Mouse (Mus musculus): ENCODE measurements around the gene Spag5. TPM values are rescaled to one million over a fixed set of nuclear protein-coding genes. Genes with fewer than 3 reads are reported as not detected.

Spag5 gene
- total and polyA plus RNA-seq, 2 experiments from 2014 or later = 2.2 to 3.6 TPM

DNA sequence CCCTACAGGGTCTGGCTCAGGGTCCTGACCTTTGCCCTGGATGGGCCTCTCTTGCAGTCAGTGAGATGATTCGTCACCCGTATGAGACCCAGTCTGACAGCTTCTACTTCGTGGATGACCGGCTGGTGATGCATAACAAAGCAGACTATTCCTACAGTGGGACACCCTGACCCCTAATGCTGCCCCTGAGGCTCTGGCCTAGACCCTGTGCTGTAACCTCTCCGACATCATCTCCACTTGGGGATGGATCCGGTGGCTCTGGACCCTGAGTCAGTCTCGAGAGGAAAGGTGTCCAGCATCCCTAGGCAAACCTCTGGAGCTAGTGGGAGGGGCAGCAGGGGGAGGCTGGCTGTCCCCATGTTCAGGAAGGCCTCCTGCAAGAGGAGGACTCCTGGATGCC is 47.1 kb downstream of the Spag5 start:
- Histone ChIP-seq H3K27me3 (ENCODE audit: insufficient read depth, low read length) (no peaks in the 10 kb centered on the region), H3K36me3 (ENCODE audit: insufficient read depth, low read length) (peaks cover 21% of the 10 kb centered on the region; the same call in 1 of the 2 replicates), H3K4me1 (ENCODE audit: insufficient read depth, low read length) (peaks cover 16% of the 10 kb centered on the region; the same call in 1 of the 2 replicates), H3K4me2 (ENCODE audit: low read depth, low read length, poor library complexity, severe bottlenecking) (no peak overlapping the region), H3K9ac (replicated peaks; ENCODE audit: low read length, poor library complexity, severe bottlenecking) (no peak overlapping the region), H3K9me3 (ENCODE audit: low read length) (no peaks in the 10 kb centered on the region), H3K27ac (ENCODE audit: low read depth, low read length) (no peak overlapping the region), H3K4me3 (ENCODE audit: low read depth, low read length) (no peak overlapping the region)
- WGBS = 65% methylated on average over 7 of the region's 7 CpGs
- no peak for ATAC-seq (ENCODE audit: low FRiP score)
- no peak for TF ChIP-seq CTCF (IDR thresholded peaks at IDR 0.05)
- no peak for DNase-seq (ENCODE audit: low spot score)

DNA sequence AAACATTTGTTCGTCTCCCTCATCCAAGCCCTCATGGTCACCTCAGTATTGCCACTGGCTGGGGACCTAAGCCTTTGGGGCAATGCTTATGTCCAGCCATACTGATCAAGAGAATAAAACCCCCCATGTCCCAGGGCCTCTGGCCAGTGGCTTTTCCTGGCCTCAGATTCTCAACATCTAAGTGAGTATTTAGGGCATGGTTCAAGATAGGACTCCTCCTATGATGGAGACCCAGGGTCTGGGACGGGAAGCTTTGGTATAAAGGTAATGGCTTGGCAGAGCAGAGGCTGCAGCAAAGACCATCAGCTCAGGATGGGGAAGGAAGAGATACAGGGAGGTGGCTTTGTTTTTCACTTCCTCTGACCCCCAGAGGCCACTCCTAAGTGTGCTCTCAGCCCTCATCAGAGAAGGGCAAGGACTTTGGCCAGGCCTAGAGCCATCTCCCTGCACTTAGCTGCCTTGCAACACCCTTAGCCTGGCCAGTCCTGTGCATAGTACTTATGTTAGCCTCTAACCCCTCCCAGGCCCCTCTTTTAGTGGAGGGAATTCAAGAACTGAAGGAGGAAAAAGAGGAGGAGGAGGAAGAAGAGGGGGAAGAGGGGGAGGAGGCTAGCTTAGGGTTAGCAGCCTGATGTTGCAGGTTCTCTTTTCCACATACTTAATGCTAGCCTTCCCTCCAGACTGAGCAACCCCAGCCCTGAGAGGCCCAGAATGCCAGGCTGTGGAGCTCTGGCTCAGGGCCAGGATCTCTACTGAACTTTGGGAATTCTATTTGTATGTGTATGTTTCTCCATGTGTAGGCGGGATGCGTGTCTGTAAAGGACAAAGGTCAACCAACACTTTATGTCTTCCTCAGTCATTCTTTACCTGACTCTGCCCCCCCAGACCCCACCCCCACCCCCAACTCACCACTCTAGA is 48.4 kb downstream of the Spag5 start:
- Histone ChIP-seq H3K4me1 (ENCODE audit: insufficient read depth, low read length) (peaks cover 15% of the 10 kb centered on the region; the same call in 1 of the 2 replicates), H3K4me3 (ENCODE audit: low read depth, low read length) (no peak overlapping the region), H3K4me2 (ENCODE audit: low read depth, low read length, poor library complexity, severe bottlenecking) (no peak overlapping the region), H3K36me3 (ENCODE audit: insufficient read depth, low read length) (peaks cover 21% of the 10 kb centered on the region; the same call in 1 of the 2 replicates), H3K27ac (ENCODE audit: low read depth, low read length) (no peak overlapping the region), H3K9ac (replicated peaks; ENCODE audit: low read length, poor library complexity, severe bottlenecking) (no peak overlapping the region), H3K27me3 (ENCODE audit: insufficient read depth, low read length) (no peaks in the 10 kb centered on the region), H3K9me3 (ENCODE audit: low read length) (no peaks in the 10 kb centered on the region)
- no peak for DNase-seq (ENCODE audit: low spot score)
- WGBS = 89% methylated on average over 4 of the region's 4 CpGs
- no peak for ATAC-seq (ENCODE audit: low FRiP score)
- no peak for TF ChIP-seq CTCF (IDR thresholded peaks at IDR 0.05)

DNA sequence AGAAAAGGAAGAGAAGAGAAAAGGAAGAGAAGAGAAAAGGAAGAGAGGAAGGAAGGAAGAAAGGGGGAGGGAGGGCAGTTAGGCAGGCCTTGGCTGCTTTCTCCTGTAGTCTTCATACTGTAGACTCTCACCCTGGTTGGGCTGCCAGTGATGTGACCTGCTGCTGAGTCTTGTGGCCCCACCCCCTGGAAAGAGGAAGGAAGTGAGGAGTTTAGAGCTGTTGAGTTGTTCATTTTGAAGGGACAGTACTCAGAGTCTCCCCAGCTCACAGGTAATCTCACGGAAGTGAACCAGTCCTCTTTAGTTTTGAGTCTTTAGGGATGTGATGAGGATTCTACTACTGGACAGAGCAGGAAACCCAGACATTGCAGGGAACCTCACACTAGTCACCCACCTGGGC is 51.8 kb downstream of the Spag5 start:
- peaks cover 17% of the 10 kb centered on the region; the same call in 1 of the 2 replicates for H3K36me3 ChIP-seq (ENCODE audit: insufficient read depth, low read length)
- H3K27ac ChIP-seq (ENCODE audit: low read depth, low read length) = no peak overlapping the region
- WGBS = 97% methylated on average over 1 of the region's 1 CpGs
- H3K9ac ChIP-seq (replicated peaks; ENCODE audit: low read length, poor library complexity, severe bottlenecking) = no peak overlapping the region
- DNase-seq (ENCODE audit: low spot score) (no peak), ATAC-seq (ENCODE audit: low FRiP score) (no peak)
- H3K4me1 ChIP-seq (ENCODE audit: insufficient read depth, low read length) = no peaks in the 10 kb centered on the region
- TF ChIP-seq CTCF (IDR thresholded peaks at IDR 0.05) = no peak
- H3K9me3 ChIP-seq (ENCODE audit: low read length) = no peaks in the 10 kb centered on the region
- no peak overlapping the region for H3K4me3 ChIP-seq (ENCODE audit: low read depth, low read length)
- no peak overlapping the region for H3K4me2 ChIP-seq (ENCODE audit: low read depth, low read length, poor library complexity, severe bottlenecking)
- no peaks in the 10 kb centered on the region for H3K27me3 ChIP-seq (ENCODE audit: insufficient read depth, low read length)

DNA sequence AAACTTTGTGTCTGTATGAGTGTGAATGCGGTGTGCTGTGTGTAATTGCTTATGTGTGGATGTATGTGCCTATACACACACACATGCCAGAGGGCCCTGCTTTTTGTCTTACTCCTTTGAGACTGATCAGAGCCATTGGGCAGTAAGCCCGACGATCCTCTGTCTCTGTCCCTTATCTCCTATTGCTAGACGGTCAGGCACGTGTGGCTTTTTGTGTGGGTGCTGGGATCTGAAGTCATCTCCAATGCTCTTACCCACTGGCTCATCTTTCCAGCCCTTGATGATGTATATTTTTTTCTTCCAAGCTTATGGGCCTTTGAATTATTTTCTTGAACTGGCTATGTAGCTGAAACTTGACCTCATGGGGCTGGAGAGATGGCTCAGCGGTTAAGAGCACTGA is 53.6 kb downstream of the Spag5 start:
- H3K9ac ChIP-seq (replicated peaks; ENCODE audit: low read length, poor library complexity, severe bottlenecking) = no peak overlapping the region
- 0 out of 2 replicates have a peak, but pooled peaks cover under 1% of the 10 kb centered on the region for H3K36me3 ChIP-seq (ENCODE audit: insufficient read depth, low read length)
- no peak overlapping the region for H3K27ac ChIP-seq (ENCODE audit: low read depth, low read length)
- no peaks in the 10 kb centered on the region for H3K4me1 ChIP-seq (ENCODE audit: insufficient read depth, low read length)
- no peak overlapping the region for H3K4me2 ChIP-seq (ENCODE audit: low read depth, low read length, poor library complexity, severe bottlenecking)
- DNase-seq (ENCODE audit: low spot score) (no peak), ATAC-seq (ENCODE audit: low FRiP score) (no peak)
- WGBS = 89% methylated on average over 6 of the region's 6 CpGs
- no peaks in the 10 kb centered on the region for H3K9me3 ChIP-seq (ENCODE audit: low read length)
- H3K4me3 ChIP-seq (ENCODE audit: low read depth, low read length) = no peak overlapping the region
- H3K27me3 ChIP-seq (ENCODE audit: insufficient read depth, low read length) = no peaks in the 10 kb centered on the region
- TF ChIP-seq CTCF (IDR thresholded peaks at IDR 0.05) = no peak

DNA sequence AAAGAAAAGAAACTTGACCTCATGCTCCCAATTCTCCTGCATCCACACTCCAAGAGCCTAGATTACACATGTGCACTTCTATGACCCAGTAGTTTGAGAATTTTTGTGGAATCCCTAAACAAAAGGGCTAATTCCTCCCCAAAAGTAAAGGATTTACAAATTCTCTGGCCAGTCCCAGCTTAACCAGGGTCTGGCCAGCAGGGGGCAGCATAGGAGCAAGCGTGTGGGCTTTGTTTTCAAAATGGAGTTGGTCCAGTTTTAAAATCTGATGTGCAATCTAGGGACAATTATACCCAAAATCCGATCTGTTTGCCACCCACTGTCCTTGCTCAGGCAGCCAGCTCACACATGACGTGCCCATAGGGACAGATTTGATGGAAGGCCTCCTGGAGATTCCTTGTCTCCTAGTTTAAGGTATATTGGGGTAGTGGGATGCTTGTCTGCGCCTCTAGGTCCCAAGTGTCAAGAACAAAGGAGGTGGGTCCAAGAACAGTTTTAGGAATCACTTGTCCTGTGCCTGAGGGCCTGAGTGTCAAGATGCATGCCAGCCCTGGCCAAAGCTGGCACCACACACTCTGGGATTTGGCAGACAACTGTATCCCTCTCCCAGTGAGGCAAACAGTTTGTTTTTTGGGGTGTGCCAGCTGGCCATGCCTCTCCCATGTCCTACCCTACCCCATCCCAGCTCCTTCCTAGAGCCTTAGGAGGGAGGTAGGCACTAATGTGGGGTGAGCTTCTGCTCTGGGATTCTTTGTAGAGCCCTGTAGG is 54.3 kb downstream of the Spag5 start:
- 32% methylated on average over 4 of the region's 4 CpGs for WGBS
- no peak overlapping the region for H3K4me3 ChIP-seq (ENCODE audit: low read depth, low read length)
- H3K9me3 ChIP-seq (ENCODE audit: low read length) = no peaks in the 10 kb centered on the region
- no peak overlapping the region for H3K9ac ChIP-seq (replicated peaks; ENCODE audit: low read length, poor library complexity, severe bottlenecking)
- DNase-seq (ENCODE audit: low spot score) (peak; percentile 56), ATAC-seq (ENCODE audit: low FRiP score) (no peak)
- peak; percentile 72 for TF ChIP-seq CTCF (IDR thresholded peaks at IDR 0.05)
- H3K4me2 ChIP-seq (ENCODE audit: low read depth, low read length, poor library complexity, severe bottlenecking) = no peak overlapping the region
- no peaks in the 10 kb centered on the region for H3K27me3 ChIP-seq (ENCODE audit: insufficient read depth, low read length)
- no peaks in the 10 kb centered on the region for H3K36me3 ChIP-seq (ENCODE audit: insufficient read depth, low read length)
- no peaks in the 10 kb centered on the region for H3K4me1 ChIP-seq (ENCODE audit: insufficient read depth, low read length)
- no peak overlapping the region for H3K27ac ChIP-seq (ENCODE audit: low read depth, low read length)

Data from midbrain, postnatal 0 days (tissue).